Mouse (Mus musculus): ENCODE measurements around the gene Slc39a8.

Slc39a8 gene

DNA sequence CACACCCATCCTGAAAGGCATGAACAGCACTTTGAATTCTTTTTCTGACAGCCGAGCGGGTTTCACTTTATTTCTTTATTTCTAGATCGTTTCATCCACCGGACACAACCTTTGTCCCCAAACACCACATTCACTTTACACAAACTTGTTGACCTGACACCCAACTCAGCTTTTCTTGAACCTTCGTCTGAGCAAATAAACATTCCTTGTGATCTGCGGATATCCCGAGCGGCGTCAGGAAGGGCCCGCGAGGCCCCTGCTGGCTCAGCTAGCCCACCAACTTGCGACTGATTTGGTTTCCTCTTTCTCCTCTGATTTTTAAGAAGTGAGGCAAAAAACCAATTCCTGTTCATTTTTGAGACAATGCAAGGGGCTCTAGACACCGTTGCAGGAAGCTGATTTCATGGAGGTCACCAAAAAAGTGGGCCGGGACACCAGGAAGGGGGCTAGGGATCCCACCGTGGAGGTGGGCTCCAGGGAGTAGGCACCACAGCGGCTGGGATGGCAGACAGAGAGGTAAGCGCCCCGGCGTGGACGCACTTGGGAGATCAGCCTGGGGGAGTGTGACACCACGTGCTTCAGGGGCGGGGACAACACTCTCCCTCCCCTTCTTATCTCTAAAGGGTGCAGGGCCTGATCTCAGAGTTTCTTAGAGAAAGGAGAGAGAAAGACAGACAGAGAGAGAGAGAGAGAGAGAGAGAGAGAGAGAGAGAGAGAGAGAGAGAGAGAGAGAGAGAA is at the start of gene Slc39a8:
Gene Slc39a8 (plus strand): TSS at position 264 of the 738 bp plus-strand sequence.
- DNase-seq (ENCODE audit: low spot score) = peak; percentile 66

DNA sequence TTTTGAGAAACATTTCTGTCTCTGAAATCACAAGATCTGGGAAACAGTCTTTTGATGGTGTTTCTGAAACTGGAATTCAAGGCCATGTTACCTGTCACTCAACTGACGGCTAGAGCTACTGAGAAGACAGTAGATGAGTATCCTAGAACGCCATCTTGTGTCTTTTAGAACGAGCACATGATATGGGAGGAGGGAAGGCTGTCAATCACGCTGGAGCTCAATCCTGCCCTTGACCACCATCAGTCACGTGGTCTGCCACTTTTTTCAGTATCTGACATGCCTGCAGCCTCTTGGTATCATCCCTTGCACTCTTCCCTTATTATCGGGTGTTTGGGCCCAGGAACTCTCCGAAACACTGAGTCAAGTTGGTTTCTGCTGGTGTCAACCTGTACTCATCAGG is 40.0 kb upstream of the Slc39a8 start:
- no peak for DNase-seq (ENCODE audit: low spot score)

DNA sequence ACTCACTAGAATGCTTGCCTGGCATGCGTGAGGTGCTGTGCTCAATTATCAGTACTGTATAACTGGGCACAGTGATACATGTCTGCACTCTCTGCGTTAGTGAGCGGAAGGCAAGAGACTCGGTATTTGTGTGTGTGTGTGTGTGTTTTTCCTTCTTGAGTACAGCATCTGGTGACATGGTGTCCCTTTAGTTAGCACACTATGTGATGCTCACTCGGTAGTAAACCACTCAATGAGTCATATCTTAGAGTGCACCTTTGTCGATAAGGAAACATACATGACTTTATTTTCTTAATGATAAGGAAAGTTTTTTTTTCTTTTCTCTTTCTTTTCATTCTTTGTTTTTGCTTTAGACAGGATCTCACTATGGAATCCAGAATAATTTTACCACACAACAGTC is 29.0 kb upstream of the Slc39a8 start:
- DNase-seq (ENCODE audit: low spot score) = no peak

DNA sequence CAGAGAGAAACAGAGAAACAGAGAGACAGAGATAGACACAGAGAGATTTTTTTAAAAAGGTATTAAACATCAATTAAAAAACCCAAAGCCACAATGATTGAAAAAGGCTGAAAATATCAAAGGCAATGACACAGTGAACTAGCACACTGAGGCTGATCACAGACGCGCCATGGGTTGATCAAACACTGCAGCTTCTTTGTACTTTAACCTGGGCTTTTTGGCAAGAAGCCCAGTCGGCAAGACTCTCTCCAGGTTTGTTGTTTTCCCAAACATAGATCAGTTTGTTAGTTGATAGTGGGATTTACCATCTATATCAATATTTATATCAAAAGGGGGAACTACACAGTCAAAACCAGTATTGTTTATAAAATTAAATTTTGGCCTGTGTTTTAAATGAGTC is 26.8 kb upstream of the Slc39a8 start:
- no peak for DNase-seq (ENCODE audit: low spot score)

DNA sequence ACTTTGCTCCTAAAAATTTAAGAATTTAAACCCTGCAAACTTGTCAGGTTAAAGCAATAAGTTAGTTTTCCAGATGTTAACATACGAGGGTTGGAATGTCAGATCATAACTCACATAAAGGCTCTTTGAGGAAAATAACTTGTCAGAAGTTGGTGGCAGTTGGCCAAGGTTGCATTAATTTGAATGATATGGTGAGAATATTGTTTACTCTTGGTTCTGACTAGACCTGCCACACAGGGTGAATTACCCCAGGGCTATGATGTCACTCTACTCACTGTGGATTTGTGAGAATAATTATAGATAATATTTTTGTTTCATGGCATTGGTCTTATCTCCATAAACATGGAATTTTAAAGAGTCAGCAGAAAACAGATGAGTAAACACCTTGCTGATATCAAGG is 26.4 kb upstream of the Slc39a8 start:
- DNase-seq (ENCODE audit: low spot score) = no peak

DNA sequence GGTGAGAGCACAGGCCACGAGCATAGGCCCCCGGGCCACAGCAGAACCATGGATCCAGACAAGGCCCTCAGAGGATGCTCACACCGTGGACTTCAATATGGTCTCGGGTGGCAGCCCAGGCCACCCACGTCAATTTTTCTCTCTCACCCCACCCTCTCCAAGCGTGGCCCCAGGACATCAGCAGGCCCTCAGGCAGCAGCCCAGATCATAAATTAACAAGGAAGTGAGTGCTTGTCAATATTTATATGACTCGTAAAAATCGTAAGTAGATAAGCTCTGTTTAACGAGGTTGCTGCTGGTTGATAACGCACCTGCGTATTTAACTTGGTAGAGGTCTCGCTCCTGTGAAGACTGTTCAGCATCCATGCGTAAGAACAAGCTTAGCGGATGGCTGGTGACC is 10.4 kb upstream of the Slc39a8 start:
- DNase-seq (ENCODE audit: low spot score) = no peak

DNA sequence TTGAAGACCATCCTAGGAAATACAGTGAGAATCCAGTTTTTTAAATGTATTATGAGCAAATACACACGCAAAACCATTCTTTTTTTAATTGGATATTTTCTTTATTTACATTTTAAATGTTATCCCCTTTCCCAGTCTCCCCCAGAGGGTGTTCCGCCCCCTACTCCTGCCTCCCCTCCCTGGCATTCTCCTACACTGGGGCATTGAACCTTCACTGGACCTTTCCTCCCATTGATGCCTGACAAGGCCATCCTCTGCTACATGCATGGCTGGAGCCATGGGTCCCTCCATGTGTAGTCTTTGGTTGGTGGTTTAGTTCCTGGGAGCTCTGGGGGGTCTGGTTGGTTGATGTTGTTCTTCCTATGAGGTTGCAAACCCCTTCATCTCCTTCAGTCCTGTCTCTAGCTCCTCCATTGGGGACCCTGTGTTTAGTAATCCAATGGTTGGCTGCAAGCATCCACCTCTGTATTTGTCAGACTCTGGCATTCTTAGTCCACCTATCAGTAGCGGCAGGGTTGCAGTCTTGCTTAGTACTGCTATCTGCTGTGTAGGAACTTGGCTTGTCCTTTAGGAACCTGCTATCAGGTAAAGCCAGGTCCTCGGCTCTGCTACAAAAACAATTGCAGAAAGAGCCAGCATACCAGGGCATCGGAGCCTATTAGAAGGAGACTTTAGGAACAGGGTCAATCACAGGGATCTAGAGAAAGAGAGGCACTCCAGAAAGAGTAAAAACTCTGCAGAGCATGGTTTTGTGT is 8.9 kb upstream of the Slc39a8 start:
- no peak for DNase-seq (ENCODE audit: low spot score)

DNA sequence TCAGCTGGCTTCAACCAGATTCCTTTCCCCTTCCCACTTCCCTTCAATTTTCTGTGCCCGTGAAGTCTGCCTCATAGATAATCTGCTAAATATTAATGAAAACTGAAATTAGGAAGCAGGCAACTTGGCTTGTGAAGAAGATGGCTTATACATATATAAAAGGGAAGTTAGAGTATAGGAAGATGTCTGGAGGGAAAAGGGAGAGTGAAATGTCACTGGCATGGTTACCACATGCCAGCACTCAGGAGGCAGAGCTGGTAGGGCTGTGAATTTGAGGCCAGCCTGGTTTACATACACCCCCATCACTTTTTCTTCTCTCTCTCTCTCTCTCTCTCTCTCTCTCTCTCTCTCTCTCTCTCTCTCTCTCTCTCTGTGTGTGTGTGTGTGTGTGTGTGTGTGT is 8.0 kb upstream of the Slc39a8 start:
- no peak for DNase-seq (ENCODE audit: low spot score)

DNA sequence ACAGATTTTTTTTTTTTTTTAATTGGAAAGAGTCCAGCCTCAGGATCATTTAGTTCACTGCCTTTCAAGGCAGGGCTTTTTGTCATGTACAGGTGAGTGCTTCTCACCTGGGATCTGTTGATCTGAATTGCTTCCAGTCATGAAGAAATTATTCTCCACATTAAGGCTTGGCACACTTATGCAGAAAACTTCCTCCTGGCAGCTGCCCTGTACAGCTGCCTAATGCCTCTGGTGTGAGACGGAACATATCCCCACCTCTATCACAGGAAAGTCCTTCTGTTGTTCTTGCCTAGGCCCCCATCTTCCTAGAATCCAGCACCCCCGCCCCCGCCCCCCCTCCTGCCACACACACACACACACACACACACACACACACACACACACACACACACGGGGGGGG is 643 bp upstream of the Slc39a8 start:
- DNase-seq (ENCODE audit: low spot score) = no peak

DNA sequence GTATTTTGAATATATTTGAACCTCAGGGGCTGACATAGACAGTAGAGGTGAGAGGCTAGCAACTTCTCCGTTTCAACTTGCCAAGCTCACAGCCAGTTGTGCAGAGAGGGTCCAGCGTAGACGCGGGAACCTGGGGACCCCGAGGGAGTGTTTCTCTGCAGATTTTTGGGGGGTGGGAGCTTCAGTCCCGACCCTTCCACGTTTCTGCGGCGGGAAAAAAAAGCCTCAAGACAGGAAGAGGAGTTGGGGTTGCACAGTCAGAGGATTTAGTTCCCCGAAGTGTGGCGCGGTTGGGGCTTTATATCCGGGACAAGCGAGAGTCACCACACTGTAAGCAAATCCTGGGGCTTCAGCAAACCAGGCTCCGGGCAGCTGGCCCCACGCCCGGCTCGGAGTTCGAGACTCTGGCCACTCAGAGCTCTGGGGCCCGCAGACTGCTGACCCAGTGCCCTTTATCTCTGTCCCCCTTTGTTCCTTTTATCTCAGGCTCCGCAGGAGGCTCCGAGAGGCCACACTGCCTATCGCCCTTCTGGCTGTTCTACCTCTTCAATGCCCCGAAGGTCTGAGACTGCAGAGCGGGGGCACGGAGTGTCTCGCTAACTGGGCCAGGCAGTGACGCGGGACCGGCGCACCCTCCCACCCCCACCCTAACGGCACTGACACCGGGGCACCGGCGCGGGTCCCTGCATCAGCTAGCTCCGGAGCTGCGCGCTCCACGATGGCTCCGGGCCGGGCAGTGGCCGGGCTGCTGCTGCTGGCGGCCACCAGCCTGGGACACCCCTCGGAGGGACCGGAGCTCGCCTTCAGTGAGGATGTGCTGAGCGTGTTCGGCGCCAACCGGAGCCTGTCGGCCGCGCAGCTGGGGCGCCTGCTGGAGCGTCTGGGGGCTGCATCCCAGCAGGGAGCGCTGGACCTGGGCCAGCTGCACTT is 940 bp downstream of the Slc39a8 start:
- peak; percentile 42 for DNase-seq (ENCODE audit: low spot score)

DNA sequence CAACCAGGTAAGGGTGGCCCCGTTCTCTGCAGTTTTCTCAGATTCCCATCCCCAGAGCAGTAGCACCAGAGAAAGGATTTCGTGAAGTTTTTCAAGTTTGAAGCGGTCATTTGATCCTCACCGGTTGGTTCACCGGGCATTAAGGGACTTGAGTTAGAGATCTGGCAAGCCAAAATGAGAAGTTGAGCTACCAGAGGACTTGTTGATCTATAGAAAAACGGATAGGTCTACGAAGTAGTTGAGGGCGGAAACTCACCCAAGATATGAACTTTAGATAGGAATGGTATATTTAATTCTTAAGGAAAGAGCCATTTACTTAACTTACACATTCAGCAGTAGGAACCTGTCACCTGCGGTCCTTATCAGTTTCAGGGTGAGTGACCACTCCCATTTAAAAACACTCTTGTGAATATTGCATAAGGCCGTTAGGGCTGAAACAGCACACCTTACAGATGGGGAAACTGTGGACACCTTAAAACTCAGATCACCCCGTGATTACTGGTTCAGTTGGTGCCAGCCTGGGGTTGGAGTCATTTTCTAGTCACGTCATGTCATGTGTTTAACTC is 1.7 kb downstream of the Slc39a8 start:
- DNase-seq (ENCODE audit: low spot score) = no peak

DNA sequence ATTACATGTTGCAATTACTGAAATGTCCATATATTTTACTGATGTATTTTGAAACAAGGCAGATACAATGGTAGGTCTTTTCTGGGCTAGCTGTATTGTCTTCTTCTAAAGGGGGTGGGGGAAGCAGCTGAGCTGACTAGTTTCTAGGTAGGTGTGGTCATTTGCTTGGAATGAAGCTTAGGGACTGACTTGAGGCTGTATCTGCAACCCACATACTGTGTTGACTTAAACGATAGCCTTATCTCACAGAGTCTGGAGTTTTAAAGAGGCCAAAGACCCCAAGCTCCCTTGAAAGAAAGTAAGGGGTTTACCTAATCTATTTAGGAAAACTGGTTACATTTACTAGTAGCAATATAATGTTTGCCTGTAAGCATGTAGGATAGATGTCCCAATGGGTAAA is 2.9 kb downstream of the Slc39a8 start:
- no peak for DNase-seq (ENCODE audit: low spot score)

DNA sequence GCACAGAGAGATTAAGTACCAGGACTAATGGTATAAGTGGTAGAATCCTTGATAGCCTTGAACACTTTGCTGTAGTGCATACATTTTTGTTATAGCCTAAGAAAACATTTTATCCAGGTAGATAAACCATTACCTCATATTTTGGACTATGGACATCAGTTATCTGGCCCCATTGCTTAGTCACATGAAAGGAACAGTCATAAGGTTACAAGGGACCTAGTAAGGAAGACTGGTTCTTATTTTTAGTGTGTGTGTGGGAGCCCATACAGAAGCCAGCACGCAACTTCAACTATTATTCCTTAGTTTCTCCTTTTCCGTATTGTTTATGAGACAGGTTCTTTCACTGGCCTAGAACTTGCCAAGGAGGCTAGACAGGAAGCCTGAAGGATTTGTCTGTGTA is 7.4 kb downstream of the Slc39a8 start:
- DNase-seq (ENCODE audit: low spot score) = no peak

DNA sequence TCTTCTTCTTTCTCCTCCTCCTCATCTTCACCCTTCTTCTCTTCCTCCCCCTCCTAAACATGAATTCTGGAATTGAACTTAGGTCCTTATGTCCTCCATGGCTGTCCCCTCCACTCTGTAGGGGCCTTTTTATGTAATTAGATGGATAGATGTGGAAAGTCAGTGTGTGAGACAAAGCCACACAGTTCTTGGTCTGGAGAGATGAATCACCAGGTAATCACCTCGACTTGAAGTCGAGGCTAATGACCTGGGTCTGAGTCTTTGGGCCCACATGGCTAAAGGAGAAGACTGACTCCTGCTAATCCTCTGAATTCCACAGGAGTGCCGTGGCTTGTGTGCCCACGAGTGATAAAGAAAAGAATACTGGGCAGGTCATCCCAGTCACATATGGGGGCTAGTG is 7.8 kb downstream of the Slc39a8 start:
- no peak for DNase-seq (ENCODE audit: low spot score)

DNA sequence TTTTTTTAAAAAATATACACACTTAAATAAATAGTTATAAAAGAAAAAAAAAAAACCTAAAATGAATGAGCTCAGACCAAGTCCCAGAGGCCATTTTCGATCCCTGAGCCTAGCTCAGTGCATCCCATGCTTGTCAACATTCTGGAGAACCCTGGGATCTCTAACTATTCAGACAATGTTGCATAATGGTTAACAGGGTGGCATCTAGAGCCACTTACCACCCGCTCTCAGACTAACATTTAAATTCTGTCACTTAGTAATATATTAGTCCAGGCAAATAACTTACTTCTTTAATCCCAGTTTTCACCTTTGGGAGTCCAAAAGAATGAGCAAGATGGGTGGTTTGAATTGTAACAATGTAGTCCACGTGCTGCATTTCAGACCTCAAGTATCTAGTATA is 9.9 kb downstream of the Slc39a8 start:
- no peak for DNase-seq (ENCODE audit: low spot score)

DNA sequence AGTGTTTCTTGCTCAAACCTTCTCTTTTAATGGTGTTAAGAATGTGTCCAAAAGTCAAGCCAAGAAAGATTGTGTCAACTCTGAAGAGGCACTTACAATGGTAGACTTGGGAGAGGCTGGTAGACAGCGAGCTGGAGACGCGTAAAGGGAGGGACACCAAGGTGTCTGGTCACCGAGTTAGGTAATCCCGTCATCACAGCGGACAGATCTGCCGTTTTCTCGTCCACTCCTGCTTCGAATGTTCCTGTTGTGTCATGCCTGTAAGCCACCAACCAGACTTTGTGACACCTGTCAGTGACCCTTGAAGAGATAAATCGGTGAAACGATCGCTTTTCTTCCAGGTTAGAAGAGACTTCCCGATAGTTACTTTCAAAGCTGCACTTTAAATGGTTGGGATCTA is 14.5 kb downstream of the Slc39a8 start:
- DNase-seq (ENCODE audit: low spot score) = no peak

DNA sequence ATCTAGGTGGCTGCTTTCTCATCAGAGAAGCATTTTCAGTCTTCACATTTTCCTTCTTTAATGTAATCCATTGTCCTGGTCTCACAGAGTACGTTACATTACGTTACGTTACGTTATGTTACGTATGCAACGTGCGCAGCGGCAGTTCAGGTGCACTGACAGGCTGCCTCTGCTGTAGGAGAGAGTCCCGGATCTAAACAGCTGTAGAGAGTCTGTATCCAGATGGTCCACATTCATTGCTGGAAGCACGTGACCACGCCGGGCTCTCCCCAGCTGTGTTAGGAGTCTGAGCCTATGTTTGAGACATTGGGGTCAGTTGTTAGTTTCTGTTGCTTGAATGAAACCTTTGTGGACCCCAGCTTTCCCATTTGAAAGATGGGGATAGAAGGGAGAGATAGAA is 15.1 kb downstream of the Slc39a8 start:
- no peak for DNase-seq (ENCODE audit: low spot score)

DNA sequence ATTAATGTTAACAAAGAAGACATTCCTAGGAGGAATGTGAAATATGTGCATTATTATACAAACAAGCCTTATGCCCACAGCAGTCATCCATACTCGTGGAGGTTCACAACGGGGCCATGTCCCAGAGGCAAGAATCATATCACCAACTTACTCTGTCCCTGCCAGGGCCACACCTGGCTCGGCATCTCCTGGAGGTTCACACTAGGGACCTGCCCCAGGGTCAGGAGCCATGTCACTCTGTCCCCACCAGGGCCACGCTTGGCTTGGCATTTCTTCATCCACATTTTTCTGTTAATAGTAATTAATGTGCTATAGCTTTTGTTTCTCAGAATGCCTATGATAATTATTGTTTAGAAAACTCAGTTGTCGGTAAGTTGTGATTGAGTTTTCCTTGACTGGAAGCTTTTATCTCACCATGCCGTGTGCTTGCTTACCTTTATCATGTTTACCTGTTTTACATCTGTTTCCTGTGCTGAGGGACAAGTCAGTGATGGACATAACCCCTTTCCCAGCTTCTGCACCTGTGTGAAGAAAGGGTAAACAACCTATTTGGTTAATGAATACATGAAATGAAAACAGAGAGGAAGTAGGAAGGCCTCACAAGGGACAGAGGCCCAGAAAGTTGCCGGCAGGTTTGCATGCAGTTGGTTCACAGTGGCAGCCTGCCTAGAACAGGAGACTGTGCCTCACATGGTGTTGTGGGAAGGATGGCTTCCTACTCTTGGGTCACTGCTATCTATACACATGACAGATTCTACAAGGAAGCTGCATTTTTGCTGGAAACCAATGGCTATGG is 16.8 kb downstream of the Slc39a8 start:
- no peak for DNase-seq (ENCODE audit: low spot score)

DNA sequence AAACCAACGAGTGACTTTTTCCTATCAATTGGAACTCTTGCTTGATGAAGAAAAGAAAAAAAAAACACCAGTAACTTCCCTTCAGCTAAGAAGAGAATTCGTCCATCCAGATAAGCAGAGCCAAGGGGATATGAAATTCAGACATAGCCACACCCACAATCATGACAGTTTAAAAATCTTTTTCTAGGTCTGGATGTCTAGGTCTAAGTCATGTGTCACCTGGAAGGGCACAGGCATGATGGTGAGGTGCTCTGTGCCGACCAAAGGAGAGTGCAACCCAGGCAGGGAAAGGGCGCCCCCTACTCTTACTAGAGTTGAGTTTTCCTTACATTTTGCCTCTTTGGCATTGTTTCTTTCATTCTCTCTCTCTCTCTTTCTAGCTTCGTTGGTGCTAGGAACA is 18.1 kb downstream of the Slc39a8 start:
- DNase-seq (ENCODE audit: low spot score) = no peak

DNA sequence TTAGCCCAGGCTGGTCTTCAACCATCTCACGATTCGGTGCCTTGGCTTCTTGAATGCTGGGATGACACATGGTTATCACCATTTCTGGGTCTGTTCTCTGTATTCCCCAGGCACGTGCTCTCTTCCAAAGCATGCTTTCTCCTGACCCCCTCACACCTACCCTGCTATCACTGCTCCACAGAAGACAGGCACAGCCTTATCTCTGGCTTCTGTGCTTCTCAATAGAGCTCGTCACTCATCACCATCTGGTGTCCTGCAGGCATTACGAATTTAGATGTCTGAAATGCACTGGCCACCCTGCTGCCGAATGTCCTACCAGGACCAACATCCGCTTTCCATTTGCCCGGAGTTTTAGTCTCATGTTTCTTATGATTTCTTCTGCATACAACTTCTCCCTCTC is 18.6 kb downstream of the Slc39a8 start:
- no peak for DNase-seq (ENCODE audit: low spot score)

DNA sequence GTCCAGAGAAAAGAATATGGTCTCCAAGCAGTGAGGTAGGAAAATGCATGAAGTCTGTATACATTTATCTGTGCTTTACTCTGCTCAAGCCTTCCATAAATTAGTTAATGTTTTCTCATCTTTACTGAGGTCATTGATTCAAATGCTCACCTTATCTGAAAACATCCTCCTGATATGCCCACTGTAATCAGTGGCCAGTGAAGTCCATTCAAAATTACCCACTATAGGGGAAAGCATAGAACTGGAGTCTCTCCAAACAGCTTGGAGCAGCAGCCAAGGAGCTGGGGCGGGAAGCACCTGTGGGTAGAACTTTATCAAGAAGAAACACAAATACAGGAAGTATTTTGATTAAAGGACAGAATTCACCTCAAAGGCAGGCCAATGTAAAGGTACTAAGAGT is 19.8 kb downstream of the Slc39a8 start:
- no peak for DNase-seq (ENCODE audit: low spot score)

DNA sequence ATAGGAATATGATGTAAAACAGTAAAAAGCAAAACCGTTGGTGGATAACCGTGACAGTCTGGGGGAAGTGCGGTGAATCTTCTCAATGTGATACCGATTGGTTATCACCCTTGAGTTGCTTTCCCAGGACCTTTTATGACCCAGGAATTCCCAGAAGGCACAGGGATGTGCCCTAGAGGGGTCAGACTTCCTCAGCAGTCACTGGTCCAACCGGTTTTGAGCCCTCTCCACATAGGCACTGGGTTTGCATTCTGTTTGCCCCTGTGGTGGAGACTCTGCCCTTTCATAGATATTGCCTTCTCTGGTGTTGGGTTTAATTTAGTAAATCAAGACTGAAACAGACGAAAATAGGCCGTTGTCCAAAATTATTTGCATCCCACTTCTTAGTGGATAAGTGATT is 20.8 kb downstream of the Slc39a8 start:
- no peak for DNase-seq (ENCODE audit: low spot score)
